Mouse (Mus musculus): Measurements from ENCODE around the gene Ttc6.

DNA sequence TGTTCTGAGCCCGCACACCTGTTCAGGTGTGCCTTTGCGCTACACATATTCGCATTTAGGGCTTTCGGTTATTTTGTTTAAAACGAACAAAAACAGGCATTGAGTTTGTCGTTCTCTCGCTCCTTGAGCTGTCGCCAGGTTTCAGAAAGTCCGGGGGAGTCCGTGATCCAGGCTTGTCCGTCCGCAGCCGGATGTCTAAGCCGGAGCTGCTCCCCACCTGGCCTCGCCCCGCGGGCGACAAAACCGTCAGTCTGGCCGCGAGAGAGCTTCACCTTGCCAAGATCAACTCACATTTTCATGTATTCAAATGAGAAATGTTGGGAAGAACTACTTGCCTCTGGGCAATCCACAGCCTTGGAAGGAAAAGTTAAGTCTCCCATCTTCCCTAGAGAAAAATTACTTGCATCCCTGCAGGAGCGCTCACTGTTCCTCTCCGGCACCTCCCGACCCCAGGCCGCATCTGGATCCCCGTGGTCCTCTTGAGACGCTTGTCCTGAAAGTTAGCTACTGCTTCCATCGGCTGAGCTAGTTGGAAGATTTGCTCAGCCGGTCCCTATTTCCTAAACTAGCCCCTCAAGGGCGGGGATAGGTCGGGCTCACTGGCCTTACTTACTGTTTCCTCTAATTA lies 13.6 kb upstream of the Ttc6 start:
- TF ChIP-seq CTCF (IDR thresholded peaks at IDR 0.05; ENCODE audit: low read depth, low read length) (no peak), GATA2 (IDR thresholded peaks at IDR 0.05; ENCODE audit: borderline replicate concordance, low read depth, low read length) (no peak)

All from G1E (cell line).